Comparison of ENCODE assay signal across 30 mouse cellular contexts in the genomic region with DNA sequence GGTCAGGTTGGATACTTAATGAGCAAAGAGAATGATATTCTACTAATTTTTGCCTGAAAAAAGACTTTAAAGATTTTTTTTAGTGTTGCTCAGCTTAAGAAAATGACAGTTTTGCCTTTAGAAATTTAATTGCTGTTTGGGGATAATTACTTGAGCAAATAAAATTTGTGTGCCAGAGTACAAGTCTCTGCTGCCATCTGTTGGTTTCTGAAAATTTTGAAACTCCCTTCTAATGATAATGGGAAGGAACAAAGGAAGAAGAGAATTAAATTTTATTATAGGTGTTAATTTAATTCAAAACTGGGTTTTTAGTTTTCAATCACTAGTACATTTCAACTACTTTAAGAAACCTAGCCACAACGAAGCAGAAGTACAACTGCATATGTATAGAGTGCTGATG.
DNase-seq lines count a peak whose midpoint lies in the region; ATAC-seq and TF ChIP-seq lines count a peak whose summit lies in the region.
"Had no signal": no experiment of that assay in that cellular context is flagged by ENCODE, and none has a peak within 500 bp of the region (broad histone marks: within the 10 kb centered on the region; RNA-seq: fewer than 3 reads in every experiment).

No protein-coding gene starts in this region.

- peak; percentile 57 for TF ChIP-seq CTCF in layer of hippocampus, adult 2 months (conservative IDR thresholded peaks at IDR 0.05)
- peak; percentile 30 for TF ChIP-seq CTCF in midbrain, postnatal 0 days (IDR thresholded peaks at IDR 0.05)

- H3K4me3 ChIP-seq in forebrain, embryonic 14.5 days (ENCODE audit: low read depth, low read length), result no peak overlapping the region
- no peak overlapping the region for H3K4me3 ChIP-seq in forebrain, embryonic 13.5 days
- H3K4me3 ChIP-seq in layer of hippocampus, adult 2 months, result no peak overlapping the region
- no peak overlapping the region for H3K4me3 ChIP-seq in midbrain, postnatal 0 days (ENCODE audit: low read depth, low read length)
- no peak overlapping the region for H3K4me3 ChIP-seq in midbrain, embryonic 10.5 days
- H3K4me3 ChIP-seq: embryonic facial prominence, embryonic 10.5 days; embryonic facial prominence, embryonic 13.5 days; erythroblast, embryonic 14.5 days; forebrain, embryonic 15.5 days; heart, adult 2 months; heart, embryonic 10.5 days; heart, embryonic 13.5 days; hindbrain, embryonic 12.5 days had no signal

- H3K27ac ChIP-seq in forebrain, embryonic 14.5 days (ENCODE audit: low read depth, low read length), result no peak overlapping the region
- no peak overlapping the region for H3K27ac ChIP-seq in forebrain, embryonic 13.5 days
- H3K27ac ChIP-seq in layer of hippocampus, adult 2 months, result no peak overlapping the region
- no peak overlapping the region for H3K27ac ChIP-seq in midbrain, postnatal 0 days (ENCODE audit: low read depth, low read length)
- H3K27ac ChIP-seq in midbrain, embryonic 10.5 days (replicated peaks), result no peak overlapping the region
- H3K27ac ChIP-seq: embryonic facial prominence, embryonic 10.5 days; embryonic facial prominence, embryonic 13.5 days; forebrain, embryonic 15.5 days; heart, adult 2 months; heart, embryonic 10.5 days; heart, embryonic 13.5 days; hindbrain, embryonic 12.5 days had no signal

- peak; percentile 0 for DNase-seq in forebrain, embryonic 14.5 days (ENCODE audit: low spot score)
- no peak for DNase-seq in layer of hippocampus, adult 2 months (ENCODE audit: low spot score in 2 of 2)
- no peak for DNase-seq in layer of hippocampus, adult 11-12 months (ENCODE audit: low spot score)
- DNase-seq in midbrain, postnatal 0 days (ENCODE audit: low spot score), result peak; percentile 1
- no peak for DNase-seq in midbrain, embryonic 10.5 days (ENCODE audit: low spot score)
- no peak for DNase-seq in kidney, adult 9 months
- DNase-seq: adrenal gland, adult 2 months; adrenal gland, postnatal 14 days; B cell, adult 2 months; cerebellum, adult 11-12 months; cerebellum, adult 8-10 months; cerebellum, postnatal 10 days; cerebellum, postnatal 36 days; embryo, embryonic 11 days; gastrocnemius, postnatal 10 days; gastrocnemius, postnatal 36 days; heart, adult 2 months; heart, postnatal 14 days had no signal

- WGBS in forebrain, embryonic 14.5 days, result 40% methylated on average over 1 of the region's 1 CpGs
- WGBS in forebrain, embryonic 13.5 days, result 55% methylated on average over 1 of the region's 1 CpGs
- 42% methylated on average over 1 of the region's 1 CpGs for WGBS in midbrain, postnatal 0 days
- 56% methylated on average over 1 of the region's 1 CpGs for WGBS in midbrain, embryonic 10.5 days

- no peak for ATAC-seq in forebrain, embryonic 14.5 days
- no peak for ATAC-seq in forebrain, embryonic 13.5 days
- no peak for ATAC-seq in midbrain, postnatal 0 days (ENCODE audit: low FRiP score)
- ATAC-seq: forebrain, embryonic 15.5 days; hindbrain, embryonic 16.5 days; inflammation-experienced regulatory T-cells, adult 6 months had no signal

- no peak overlapping the region for H3K9ac ChIP-seq in forebrain, embryonic 14.5 days (ENCODE audit: low read length)
- no peak overlapping the region for H3K9ac ChIP-seq in forebrain, embryonic 13.5 days
- H3K9ac ChIP-seq in midbrain, postnatal 0 days (replicated peaks; ENCODE audit: low read length, poor library complexity, severe bottlenecking), result no peak overlapping the region
- H3K9ac ChIP-seq: embryonic facial prominence, embryonic 13.5 days; forebrain, embryonic 15.5 days; heart, embryonic 13.5 days; hindbrain, embryonic 12.5 days had no signal

- no peaks in the 10 kb centered on the region for H3K36me3 ChIP-seq in forebrain, embryonic 14.5 days (ENCODE audit: control insufficient read depth, insufficient read depth, low read length)
- H3K36me3 ChIP-seq in forebrain, embryonic 13.5 days (ENCODE audit: poor library complexity, severe bottlenecking), result no peaks in the 10 kb centered on the region
- no peaks in the 10 kb centered on the region for H3K36me3 ChIP-seq in midbrain, postnatal 0 days (ENCODE audit: insufficient read depth, low read length)
- no peaks in the 10 kb centered on the region for H3K36me3 ChIP-seq in midbrain, embryonic 10.5 days
- H3K36me3 ChIP-seq: embryonic facial prominence, embryonic 10.5 days; embryonic facial prominence, embryonic 13.5 days; forebrain, embryonic 15.5 days; G1E; heart, embryonic 10.5 days; heart, embryonic 13.5 days; hindbrain, embryonic 12.5 days had no signal

- H3K9me3 ChIP-seq in forebrain, embryonic 14.5 days (replicated peaks; ENCODE audit: control insufficient read depth, low read length), result no peaks in the 10 kb centered on the region
- no peaks in the 10 kb centered on the region for H3K9me3 ChIP-seq in forebrain, embryonic 13.5 days (replicated peaks)
- no peaks in the 10 kb centered on the region for H3K9me3 ChIP-seq in midbrain, postnatal 0 days (ENCODE audit: low read length)
- H3K9me3 ChIP-seq in midbrain, embryonic 10.5 days (replicated peaks), result no peaks in the 10 kb centered on the region
- H3K9me3 ChIP-seq: embryonic facial prominence, embryonic 10.5 days; embryonic facial prominence, embryonic 13.5 days; forebrain, embryonic 15.5 days; G1E; heart, embryonic 10.5 days; heart, embryonic 13.5 days; hindbrain, embryonic 12.5 days had no signal

- H3K4me1 ChIP-seq in forebrain, embryonic 14.5 days (ENCODE audit: control insufficient read depth, insufficient read depth, low read length), result no peaks in the 10 kb centered on the region
- no peaks in the 10 kb centered on the region for H3K4me1 ChIP-seq in forebrain, embryonic 13.5 days
- no peaks in the 10 kb centered on the region for H3K4me1 ChIP-seq in midbrain, postnatal 0 days (ENCODE audit: insufficient read depth, low read length)
- H3K4me1 ChIP-seq in midbrain, embryonic 10.5 days, result no peaks in the 10 kb centered on the region
- H3K4me1 ChIP-seq: embryonic facial prominence, embryonic 10.5 days; embryonic facial prominence, embryonic 13.5 days; forebrain, embryonic 15.5 days; heart, embryonic 10.5 days; heart, embryonic 13.5 days; hindbrain, embryonic 12.5 days had no signal

- no peak overlapping the region for H3K4me2 ChIP-seq in forebrain, embryonic 14.5 days (ENCODE audit: low read length)
- no peak overlapping the region for H3K4me2 ChIP-seq in forebrain, embryonic 13.5 days
- no peak overlapping the region for H3K4me2 ChIP-seq in midbrain, postnatal 0 days (ENCODE audit: low read depth, low read length, poor library complexity, severe bottlenecking)
- H3K4me2 ChIP-seq: embryonic facial prominence, embryonic 13.5 days; forebrain, embryonic 15.5 days; heart, embryonic 13.5 days; hindbrain, embryonic 12.5 days had no signal

- no peaks in the 10 kb centered on the region for H3K27me3 ChIP-seq in forebrain, embryonic 14.5 days (replicated peaks; ENCODE audit: control insufficient read depth, insufficient read depth, low read length)
- no peaks in the 10 kb centered on the region for H3K27me3 ChIP-seq in forebrain, embryonic 13.5 days
- no peaks in the 10 kb centered on the region for H3K27me3 ChIP-seq in midbrain, postnatal 0 days (ENCODE audit: insufficient read depth, low read length)
- no peaks in the 10 kb centered on the region for H3K27me3 ChIP-seq in midbrain, embryonic 10.5 days (ENCODE audit: low read depth, poor library complexity, severe bottlenecking)
- H3K27me3 ChIP-seq: CH12.LX; embryonic facial prominence, embryonic 13.5 days; forebrain, embryonic 15.5 days; heart, embryonic 13.5 days; hindbrain, embryonic 12.5 days had no signal

Comparison
In these comparisons a context has a peak if more than half of its experiments do, and no peak if none do; other contexts are left out.
1. DNase-seq: peak in forebrain, embryonic 14.5 days (single experiment) and midbrain, postnatal 0 days (single experiment); none in layer of hippocampus, adult 2 months (0 of 2), layer of hippocampus, adult 11-12 months (single experiment), midbrain, embryonic 10.5 days (single experiment) and kidney, adult 9 months (single experiment).